Mouse (Mus musculus) limb, embryonic 14.5 days (tissue): ENCODE data around the gene Adamtsl1. TPM values are rescaled to one million over a fixed set of nuclear protein-coding genes. Genes with fewer than 3 reads are reported as not detected.

Experiments
- ATAC-seq: fragments of 200-750 bp; cut with Nextera tagmentation; 2 replicates; pipeline ENCODE4 v1.8.0; 2017; ENCODE audit warnings: low read depth, moderate number of reproducible peaks, moderate TSS enrichment; ENCODE audit not compliant: low FRiP score
- DNase-seq: peaks from one replicate; pipeline ENCODE4 v3.0.0-alpha.2; 2015; ENCODE audit warnings: low spot score
- H3K27ac ChIP-seq: fragments of 300-500 bp; sonication (generic); replicated peaks from 2 replicates; pipeline ENCODE4 v1.5.1; 2014; ENCODE audit warnings: low read depth, mild to moderate bottlenecking, low read length, moderate library complexity, mixed read lengths
- H3K27me3 ChIP-seq: fragments of 300-500 bp; sonication (generic); 2 replicates; pipeline ENCODE4 v1.6.1; 2014; ENCODE audit warnings: low read length, mixed read lengths; ENCODE audit not compliant: control insufficient read depth, insufficient read depth
- H3K36me3 ChIP-seq: fragments of 300-500 bp; sonication (generic); 2 replicates; pipeline ENCODE4 v1.6.1; 2014; ENCODE audit warnings: mild to moderate bottlenecking, low read length, moderate library complexity, mixed read lengths; ENCODE audit not compliant: control insufficient read depth, insufficient read depth
- H3K4me1 ChIP-seq: fragments of 300-500 bp; sonication (generic); 2 replicates; pipeline ENCODE4 v1.6.1; 2014; ENCODE audit warnings: antibody characterized with exemption, low read length, mixed read lengths; ENCODE audit not compliant: control insufficient read depth, insufficient read depth
- H3K4me2 ChIP-seq: fragments of 300-500 bp; sonication (generic); replicated peaks from 2 replicates; pipeline ENCODE4 v1.6.1; 2014; ENCODE audit warnings: low read depth, mild to moderate bottlenecking, low read length, moderate library complexity; ENCODE audit not compliant: severe bottlenecking
- H3K4me3 ChIP-seq: fragments of 300-500 bp; sonication (generic); replicated peaks from 2 replicates; pipeline ENCODE4 v1.5.1; 2014; ENCODE audit warnings: low read length
- H3K9ac ChIP-seq: fragments of 300-500 bp; sonication (generic); 2 replicates; pipeline ENCODE4 v1.6.1; 2014; ENCODE audit warnings: mild to moderate bottlenecking, low read depth, low read length, moderate library complexity; ENCODE audit not compliant: severe bottlenecking
- H3K9me3 ChIP-seq: fragments of 300-500 bp; sonication (generic); 2 replicates; pipeline ENCODE4 v1.6.1; 2016; ENCODE audit warnings: low read length; ENCODE audit not compliant: control insufficient read depth
- POLR2A ChIP-seq: fragments of 200-500 bp; IDR thresholded peaks from 2 replicates; pipeline ENCODE4 v1.8.0; 2012; ENCODE audit warnings: inconsistent platforms, mild to moderate bottlenecking, moderate library complexity, borderline replicate concordance; ENCODE audit not compliant: insufficient read depth, insufficient read length; ENCODE audit errors: extremely low read depth
- WGBS: fragments of 180-500 bp; shearing (Covaris S2); extraction: QIAGEN DNeasy Blood & Tissue Kit; methylation state at CpG from one replicate; pipeline ENCODE4 v1.1.7; 2014; 5-methylcytosine and 5-hydroxymethylcytosine counted together
- polyA plus RNA-seq, 2 experiments: library from polyadenylated mRNA; depleted of rRNA in 1 of 2; stranded (reverse) in 1 of 2; unstranded in 1 of 2; fragments of >200 nt; fragmentation: Nextera tagmentation in 1 of 2; extraction: Ambion mirVana in 1 of 2; gene quantifications; 2 replicates each; pipeline versions ENCODE4 v1.2.1 to v1.2.3; 2012 to 2014

Adamtsl1 gene
- polyA plus RNA-seq, 2 experiments: 22.9 to 47.5 TPM

DNA sequence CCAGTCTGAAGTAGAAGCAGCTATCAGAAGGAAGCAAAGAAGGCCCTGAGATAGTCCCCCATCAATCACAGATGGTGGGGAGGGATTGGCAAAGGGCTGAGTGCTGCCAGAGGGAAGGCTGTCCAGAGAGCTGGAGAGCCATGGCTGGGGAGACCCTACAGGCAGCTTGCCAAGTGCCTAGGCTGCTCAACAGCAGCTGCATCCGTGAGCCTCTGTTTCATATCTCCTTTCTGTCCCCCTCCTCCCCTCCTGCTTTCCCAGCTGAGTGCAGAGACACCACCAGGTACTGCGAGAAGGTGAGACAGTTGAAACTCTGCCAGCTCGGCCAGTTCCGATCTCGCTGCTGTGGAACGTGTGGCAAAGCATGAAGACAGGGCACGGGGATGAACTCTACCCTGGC, 911.6 kb downstream of the Adamtsl1 start:
- DNase-seq (no peak), ATAC-seq (no peak)
- Histone ChIP-seq H3K27me3 (no peaks in the 10 kb centered on the region), H3K36me3 (peaks cover 29% of the 10 kb centered on the region), H3K4me3 (no peak overlapping the region), H3K27ac (no peak overlapping the region), H3K4me2 (no peak overlapping the region), H3K4me1 (no peaks in the 10 kb centered on the region), H3K9me3 (no peaks in the 10 kb centered on the region), H3K9ac (no peak overlapping the region)
- 55% methylated on average over 7 of the region's 7 CpGs for WGBS
- no peak for TF ChIP-seq POLR2A

GRCm38 (mm10) chr4:86426549-86426948, 912.6 kb downstream of the Adamtsl1 start:
- Histone ChIP-seq H3K4me3 (no peak overlapping the region), H3K36me3 (peaks cover 29% of the 10 kb centered on the region), H3K9me3 (no peaks in the 10 kb centered on the region), H3K9ac (no peak overlapping the region), H3K4me2 (no peak overlapping the region), H3K4me1 (no peaks in the 10 kb centered on the region), H3K27me3 (no peaks in the 10 kb centered on the region), H3K27ac (no peak overlapping the region)
- no peak for TF ChIP-seq POLR2A
- 83% methylated on average over 11 of the region's 11 CpGs for WGBS
- no peak for ATAC-seq
- DNase-seq: no peak

DNA sequence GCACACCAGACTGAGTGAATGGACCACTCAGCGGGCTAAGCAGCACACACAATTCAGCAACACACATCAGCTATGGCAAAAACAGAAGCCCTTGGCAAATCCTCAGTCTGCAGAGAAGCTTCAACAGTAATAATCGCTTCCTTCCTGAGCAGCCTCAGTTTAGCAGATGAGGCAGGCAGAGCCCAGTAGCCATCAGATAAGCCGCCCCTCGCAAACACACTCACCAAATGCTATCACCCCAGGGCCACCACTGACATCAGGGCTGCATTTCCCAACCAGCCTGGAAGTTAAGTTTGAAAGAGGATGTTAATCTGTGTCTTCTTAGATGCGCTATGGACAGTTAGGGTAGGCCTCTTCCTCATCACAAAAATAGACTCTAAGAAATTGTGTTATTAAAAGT, 913.3 kb downstream of the Adamtsl1 start:
- 78% methylated on average over 5 of the region's 5 CpGs for WGBS
- H3K9me3 ChIP-seq: no peaks in the 10 kb centered on the region
- H3K4me2 ChIP-seq: no peak overlapping the region
- H3K4me3 ChIP-seq: no peak overlapping the region
- no peaks in the 10 kb centered on the region for H3K27me3 ChIP-seq
- no peak overlapping the region for H3K27ac ChIP-seq
- H3K36me3 ChIP-seq: peaks cover 29% of the 10 kb centered on the region
- H3K9ac ChIP-seq: no peak overlapping the region
- DNase-seq: no peak
- no peak for TF ChIP-seq POLR2A
- no peaks in the 10 kb centered on the region for H3K4me1 ChIP-seq
- ATAC-seq: no peak

DNA sequence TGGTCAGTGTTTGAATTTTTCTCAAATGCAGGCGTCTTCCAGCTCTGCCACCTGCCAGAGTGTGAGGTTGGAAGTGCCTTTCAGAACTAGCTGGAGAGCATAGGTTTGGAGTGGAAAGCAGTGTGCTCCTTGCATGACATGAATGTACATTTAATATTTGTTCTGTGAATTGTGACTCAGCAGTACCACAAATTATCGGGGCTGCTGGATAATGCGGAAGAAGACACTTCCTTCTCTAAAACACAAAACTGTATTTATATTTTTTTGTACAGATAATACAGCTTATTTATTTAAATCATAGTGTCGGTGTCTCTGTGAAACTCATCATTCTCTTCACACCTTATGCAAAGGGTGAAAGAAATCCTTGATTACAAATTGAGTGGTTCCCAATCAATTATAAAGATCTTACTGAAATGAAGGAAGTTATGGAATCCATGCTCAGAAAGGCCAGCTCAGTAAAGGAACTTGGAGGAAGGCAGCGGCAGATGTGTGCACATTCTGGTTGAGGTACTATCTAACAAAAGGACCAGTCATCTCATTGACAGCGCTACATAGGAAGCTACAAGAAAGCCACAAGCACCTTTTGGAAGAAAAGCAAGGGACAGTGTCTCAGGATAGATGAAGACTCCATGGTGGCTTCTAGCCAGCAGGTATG, 914.2 kb downstream of the Adamtsl1 start:
- H3K27ac ChIP-seq: no peak overlapping the region
- WGBS: 80% methylated on average over 6 of the region's 6 CpGs
- no peaks in the 10 kb centered on the region for H3K27me3 ChIP-seq
- no peak for DNase-seq
- peaks cover 27% of the 10 kb centered on the region for H3K36me3 ChIP-seq
- H3K9ac ChIP-seq: no peak overlapping the region
- H3K4me1 ChIP-seq: no peaks in the 10 kb centered on the region
- H3K4me2 ChIP-seq: no peak overlapping the region
- ATAC-seq: no peak
- no peak overlapping the region for H3K4me3 ChIP-seq
- no peak for TF ChIP-seq POLR2A
- H3K9me3 ChIP-seq: no peaks in the 10 kb centered on the region

DNA sequence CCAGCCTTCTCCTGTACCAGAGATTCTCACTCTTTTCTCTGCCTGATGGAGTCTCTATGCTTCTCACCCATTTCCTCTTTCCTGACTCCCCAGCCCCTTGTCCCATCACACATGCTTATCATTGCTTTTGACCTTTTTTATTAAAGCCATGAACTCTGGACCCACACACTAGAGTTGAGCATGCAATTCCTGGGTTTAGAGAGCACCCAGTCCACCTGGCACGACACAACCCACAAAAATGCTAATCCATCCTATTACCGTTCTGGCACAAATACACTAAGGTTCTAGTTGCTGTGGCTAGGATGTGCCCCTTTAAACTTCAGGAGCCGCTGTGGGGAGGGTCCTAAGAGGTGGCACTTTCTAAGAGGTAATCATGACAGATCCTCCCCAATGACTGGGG, 921.7 kb downstream of the Adamtsl1 start:
- H3K27ac ChIP-seq: no peak overlapping the region
- no peak for ATAC-seq
- no peaks in the 10 kb centered on the region for H3K9me3 ChIP-seq
- TF ChIP-seq POLR2A: no peak
- H3K27me3 ChIP-seq: no peaks in the 10 kb centered on the region
- H3K9ac ChIP-seq: no peak overlapping the region
- no peak for DNase-seq
- peaks cover 21% of the 10 kb centered on the region for H3K4me1 ChIP-seq
- 85% methylated on average over 3 of the region's 3 CpGs for WGBS
- no peak overlapping the region for H3K4me3 ChIP-seq
- H3K4me2 ChIP-seq: no peak overlapping the region
- no peaks in the 10 kb centered on the region for H3K36me3 ChIP-seq
